In genomic region chr10:88225421-88225820, GRCm38 (mm10) we compare ENCODE assay signal across 20 mouse cellular contexts. TPM values are rescaled to one million over a fixed set of nuclear protein-coding genes. Genes with fewer than 3 reads are reported as not detected.
DNase-seq lines count a peak whose midpoint lies in the region.
"Had no signal": no experiment of that assay in that cellular context is flagged by ENCODE, and none has a peak within 500 bp of the region (broad histone marks: within the 10 kb centered on the region; RNA-seq: fewer than 3 reads in every experiment).

No protein-coding gene starts in this region.

- no peaks in the 10 kb centered on the region for H3K27me3 ChIP-seq in heart, embryonic 10.5 days (ENCODE audit: insufficient read depth, poor library complexity, severe bottlenecking)
- H3K27me3 ChIP-seq: embryonic facial prominence, embryonic 12.5 days; heart, embryonic 12.5 days; intestine, embryonic 15.5 days had no signal

- no peak overlapping the region for H3K27ac ChIP-seq in heart, embryonic 10.5 days
- H3K27ac ChIP-seq: embryonic facial prominence, embryonic 12.5 days; forebrain, embryonic 10.5 days; hindbrain, embryonic 10.5 days; hindbrain, embryonic 14.5 days; intestine, embryonic 15.5 days had no signal

- H3K4me1 ChIP-seq in heart, embryonic 10.5 days, result peaks cover 9% of the 10 kb centered on the region
- H3K4me1 ChIP-seq: embryonic facial prominence, embryonic 12.5 days; forebrain, embryonic 10.5 days; heart, embryonic 12.5 days; hindbrain, embryonic 10.5 days; intestine, embryonic 15.5 days had no signal

- peak; percentile 19 for DNase-seq in adrenal gland, postnatal 14 days
- DNase-seq in adrenal gland, adult (ENCODE audit: inconsistent age in 2 of 2, low spot score in 1 of 2), result no peak
- peak; percentile 87 for DNase-seq in heart, adult 11 months
- no peak for DNase-seq in heart, embryonic 10.5 days (ENCODE audit: low spot score)
- DNase-seq in lung, postnatal 36 days, result peak; percentile 10
- DNase-seq in lung, postnatal 4 days, result no peak
- DNase-seq in skeletal muscle tissue, adult 2 months (ENCODE audit: low read depth, low spot score), result peak; percentile 57
- DNase-seq in spleen, adult 18-20 months, result no peak
- DNase-seq: adrenal gland, adult 2 months; cerebellum, adult 18-20 months; cerebellum, adult 9-11 months; embryo, embryonic 11 days; gastrocnemius, postnatal 14 days; kidney, adult 18-20 months had no signal

- H3K9me3 ChIP-seq in heart, embryonic 10.5 days, result no peaks in the 10 kb centered on the region
- H3K9me3 ChIP-seq: embryonic facial prominence, embryonic 12.5 days; forebrain, embryonic 10.5 days; heart, embryonic 12.5 days; hindbrain, embryonic 10.5 days; intestine, embryonic 15.5 days had no signal

- H3K36me3 ChIP-seq in heart, embryonic 10.5 days, result peaks cover 5% of the 10 kb centered on the region; the same call in 1 of the 2 replicates
- H3K36me3 ChIP-seq: intestine, embryonic 15.5 days had no signal

- no peak overlapping the region for H3K4me3 ChIP-seq in heart, embryonic 10.5 days
- H3K4me3 ChIP-seq: embryonic facial prominence, embryonic 12.5 days; forebrain, embryonic 10.5 days; heart, embryonic 12.5 days; hindbrain, embryonic 10.5 days; intestine, embryonic 15.5 days had no signal

- 90% methylated on average over 5 of the region's 5 CpGs for WGBS in heart, embryonic 10.5 days

RNA-seq across cellular contexts. Expression of gene Washc3, which starts 24.5 kb away (rescaled TPM):
- total RNA-seq in adrenal gland, postnatal 14 days (2021), result 47.8 and 48.4 TPM in 2 replicates
- 49.9 and 54.4 TPM in 2 replicates for polyA plus RNA-seq in heart, embryonic 10.5 days (2016; fragmentation: Nextera tagmentation; extraction: Ambion mirVana)

Comparison
In these comparisons a context has a peak if more than half of its experiments do, and no peak if none do; other contexts are left out.
1. DNase-seq: peak in adrenal gland, postnatal 14 days (single experiment), heart, adult 11 months (single experiment), lung, postnatal 36 days (single experiment) and skeletal muscle tissue, adult 2 months (single experiment); none in adrenal gland, adult (0 of 2), heart, embryonic 10.5 days (single experiment), lung, postnatal 4 days (0 of 2) and spleen, adult 18-20 months (0 of 2).